Mouse (Mus musculus) intestine, embryonic 15.5 days (tissue): ENCODE measurements at regions not wholly inside any gene's neighbourhood (a gene's known extent, or its start where the extent isn't known, plus 50 kb on each side); places are given as distances from the start of the nearest gene placed in this dataset.

ENCODE experiments used
- ATAC-seq: fragments of 200-750 bp; cut with Nextera tagmentation; 2 replicates; pipeline ENCODE4 v1.8.0; 2017; ENCODE audit warnings: moderate TSS enrichment, moderate library complexity
- H3K27ac ChIP-seq: fragments of 300-500 bp; sonication (generic); 2 replicates; pipeline ENCODE4 v1.5.1; 2015; ENCODE audit warnings: mild to moderate bottlenecking, inconsistent platforms
- H3K27me3 ChIP-seq: fragments of 300-500 bp; sonication (generic); replicated peaks from 2 replicates; pipeline ENCODE4 v1.6.1; 2015; ENCODE audit warnings: inconsistent platforms
- H3K36me3 ChIP-seq: fragments of 300-500 bp; sonication (generic); 2 replicates; pipeline ENCODE4 v1.6.1; 2015; ENCODE audit warnings: inconsistent platforms
- H3K4me1 ChIP-seq: fragments of 300-500 bp; sonication (generic); replicated peaks from 2 replicates; pipeline ENCODE4 v1.6.1; 2015; ENCODE audit warnings: inconsistent platforms
- H3K4me2 ChIP-seq: fragments of 300-500 bp; sonication (generic); replicated peaks from 2 replicates; pipeline ENCODE4 v1.6.1; 2015; ENCODE audit warnings: mild to moderate bottlenecking, inconsistent platforms
- H3K4me3 ChIP-seq: fragments of 300-500 bp; sonication (generic); replicated peaks from 2 replicates; pipeline ENCODE4 v1.5.1; 2015; ENCODE audit warnings: inconsistent platforms
- H3K9ac ChIP-seq: fragments of 300-500 bp; sonication (generic); 2 replicates; pipeline ENCODE4 v1.6.1; 2015; ENCODE audit warnings: inconsistent platforms
- H3K9me3 ChIP-seq: fragments of 300-500 bp; sonication (generic); 2 replicates; pipeline ENCODE4 v1.6.1; 2016; ENCODE audit warnings: inconsistent platforms
- WGBS: fragments of 180-500 bp; shearing (Covaris S2); methylation state at CpG from one replicate; pipeline ENCODE4 v1.1.7; 2015; 5-methylcytosine and 5-hydroxymethylcytosine counted together

DNA sequence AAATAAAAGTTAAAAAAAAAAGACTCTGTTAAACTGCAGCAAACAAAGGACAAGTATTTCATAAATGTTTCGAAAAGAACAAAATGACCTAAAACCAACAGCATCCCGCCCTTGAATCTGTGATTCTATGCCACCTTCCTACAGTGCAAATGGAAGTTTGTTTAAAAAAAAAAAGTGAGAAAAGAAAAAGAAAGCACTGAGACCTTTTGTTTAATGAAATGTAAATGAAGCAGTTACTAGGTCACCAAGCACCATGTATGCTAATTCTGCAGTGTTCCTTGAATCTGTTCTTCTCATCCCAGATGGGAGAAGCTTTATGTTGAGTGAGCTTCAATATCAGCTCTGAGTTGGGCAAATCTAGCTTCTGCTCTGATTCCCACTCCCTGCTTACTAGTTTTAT, 64.8 kb downstream of the Dnajb9 start:
- Histone ChIP-seq H3K9ac (no peak overlapping the region), H3K27ac (no peak overlapping the region), H3K9me3 (no peaks in the 10 kb centered on the region), H3K27me3 (no peaks in the 10 kb centered on the region), H3K4me1 (no peaks in the 10 kb centered on the region), H3K4me3 (no peak overlapping the region), H3K36me3 (no peaks in the 10 kb centered on the region), H3K4me2 (no peak overlapping the region)
- WGBS: 91% methylated on average over 2 of the region's 2 CpGs
- no peak for ATAC-seq

DNA sequence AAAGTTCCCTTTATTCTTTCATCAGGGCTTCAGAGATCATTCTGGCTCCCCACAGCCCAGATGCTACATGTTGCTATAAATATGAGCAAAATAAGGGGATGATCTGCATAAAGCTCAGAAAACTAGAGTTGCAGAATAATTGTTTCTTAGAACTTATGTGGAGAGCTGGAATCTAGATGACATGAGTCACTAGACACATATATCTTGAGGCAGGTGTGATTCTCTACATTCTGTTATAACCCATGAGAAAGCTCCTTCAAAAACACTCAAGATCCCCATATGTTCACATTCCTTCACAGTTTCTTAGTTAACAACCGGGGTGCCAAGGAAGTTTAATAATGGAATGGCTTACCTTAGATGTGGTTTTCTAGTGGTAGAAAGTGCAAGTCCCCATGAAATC, 71.1 kb downstream of the Dnajb9 start:
- H3K4me1 ChIP-seq: no peaks in the 10 kb centered on the region
- H3K36me3 ChIP-seq: no peaks in the 10 kb centered on the region
- 87% methylated on average over 1 of the region's 1 CpGs for WGBS
- ATAC-seq: no peak
- H3K27me3 ChIP-seq: no peaks in the 10 kb centered on the region
- no peaks in the 10 kb centered on the region for H3K9me3 ChIP-seq
- H3K4me2 ChIP-seq: no peak overlapping the region
- H3K27ac ChIP-seq: no peak overlapping the region
- no peak overlapping the region for H3K4me3 ChIP-seq
- H3K9ac ChIP-seq: no peak overlapping the region

DNA sequence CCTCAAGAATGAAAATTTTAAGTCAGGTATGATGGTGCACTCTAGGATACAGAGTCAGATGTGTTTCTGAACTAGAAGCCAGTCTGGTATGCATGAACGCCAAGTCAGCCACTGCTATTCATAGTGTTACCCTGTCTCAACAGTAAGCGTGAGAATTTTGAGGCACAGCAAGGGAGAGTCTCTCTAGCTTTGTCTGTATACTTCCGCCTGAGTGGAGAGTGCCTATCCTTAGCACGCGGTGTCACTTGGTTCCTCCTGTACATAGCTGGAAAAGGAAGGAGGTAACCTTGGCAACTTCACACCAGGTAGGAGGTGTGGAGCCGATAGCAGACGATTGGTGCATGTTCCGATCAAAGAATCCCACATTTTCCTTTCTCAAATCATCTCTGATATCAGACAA, 81.3 kb downstream of the Dnajb9 start:
- no peak for ATAC-seq
- H3K36me3 ChIP-seq: no peaks in the 10 kb centered on the region
- H3K4me1 ChIP-seq: no peaks in the 10 kb centered on the region
- H3K9me3 ChIP-seq: no peaks in the 10 kb centered on the region
- no peaks in the 10 kb centered on the region for H3K27me3 ChIP-seq
- H3K4me3 ChIP-seq: no peak overlapping the region
- no peak overlapping the region for H3K27ac ChIP-seq
- H3K4me2 ChIP-seq: no peak overlapping the region
- no peak overlapping the region for H3K9ac ChIP-seq
- WGBS: 93% methylated on average over 8 of the region's 8 CpGs

DNA sequence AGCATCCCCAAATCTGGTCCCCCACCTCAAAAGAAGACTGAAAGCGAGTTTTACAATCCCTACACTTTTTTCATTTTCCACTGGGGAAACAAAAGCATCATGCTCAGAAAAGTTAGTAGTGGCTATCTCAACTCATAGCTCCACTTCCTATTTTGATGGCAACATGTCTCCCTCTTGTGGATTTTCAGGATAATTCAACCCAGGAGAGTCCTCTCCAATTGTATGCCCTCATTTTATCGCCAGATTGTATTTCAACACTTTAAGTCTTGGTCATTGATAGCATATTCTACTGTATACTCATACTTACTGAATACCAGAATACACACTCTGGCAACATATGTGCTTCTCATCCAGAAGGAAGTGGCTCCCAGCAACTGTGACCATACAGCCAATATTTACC, 105.0 kb downstream of the Dnajb9 start:
- WGBS: 45% methylated on average over 2 of the region's 2 CpGs
- no peak overlapping the region for H3K4me3 ChIP-seq
- H3K36me3 ChIP-seq: no peaks in the 10 kb centered on the region
- no peaks in the 10 kb centered on the region for H3K27me3 ChIP-seq
- no peak overlapping the region for H3K27ac ChIP-seq
- H3K4me2 ChIP-seq: no peak overlapping the region
- no peaks in the 10 kb centered on the region for H3K4me1 ChIP-seq
- no peak overlapping the region for H3K9ac ChIP-seq
- no peak for ATAC-seq
- no peaks in the 10 kb centered on the region for H3K9me3 ChIP-seq

DNA sequence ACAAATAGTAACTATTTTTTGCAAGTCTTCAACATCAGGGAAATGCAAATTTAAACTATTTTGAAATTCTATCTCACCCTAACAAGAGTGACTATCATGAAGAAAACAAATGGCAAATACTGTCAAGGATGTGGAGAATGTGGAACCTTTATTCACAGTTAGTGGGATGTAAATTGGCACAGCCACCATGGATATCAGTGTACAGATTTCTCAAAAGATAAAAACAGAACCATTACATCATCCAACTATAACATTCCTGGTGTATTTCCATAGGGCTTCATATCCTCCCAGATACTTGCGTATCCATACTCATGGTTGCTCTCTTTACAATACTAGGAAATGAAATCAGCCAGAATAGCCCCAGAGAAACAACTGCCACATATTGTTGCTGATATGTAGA, 110.9 kb downstream of the Dnajb9 start:
- 93% methylated on average over 1 of the region's 1 CpGs for WGBS
- no peaks in the 10 kb centered on the region for H3K27me3 ChIP-seq
- H3K36me3 ChIP-seq: no peaks in the 10 kb centered on the region
- no peak overlapping the region for H3K27ac ChIP-seq
- no peaks in the 10 kb centered on the region for H3K9me3 ChIP-seq
- no peak overlapping the region for H3K4me3 ChIP-seq
- H3K4me1 ChIP-seq: no peaks in the 10 kb centered on the region
- ATAC-seq: no peak
- H3K4me2 ChIP-seq: no peak overlapping the region
- H3K9ac ChIP-seq: no peak overlapping the region

DNA sequence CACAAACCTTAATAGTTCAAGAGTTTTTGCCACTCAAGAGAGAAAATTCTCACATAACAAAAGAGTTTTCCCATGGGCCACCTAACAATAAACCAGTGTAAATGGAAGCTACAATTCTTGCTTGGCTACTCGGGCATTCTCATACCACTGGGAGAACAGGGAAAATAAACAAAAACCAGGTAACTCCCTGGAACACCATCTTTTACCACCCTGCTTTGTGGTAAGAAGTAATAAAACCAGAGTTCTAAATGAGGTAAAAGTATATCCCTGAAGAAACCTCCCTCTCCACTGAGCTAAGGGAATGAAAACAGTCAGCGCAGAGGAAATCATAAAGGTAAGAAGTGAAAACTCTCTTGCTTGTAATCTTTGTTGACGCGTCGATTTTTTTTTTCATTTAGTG, 138.4 kb downstream of the Dnajb9 start:
- Histone ChIP-seq H3K9me3 (no peaks in the 10 kb centered on the region), H3K27me3 (no peaks in the 10 kb centered on the region), H3K4me3 (no peak overlapping the region), H3K4me2 (no peak overlapping the region), H3K36me3 (no peaks in the 10 kb centered on the region), H3K27ac (no peak overlapping the region), H3K4me1 (no peaks in the 10 kb centered on the region), H3K9ac (no peak overlapping the region)
- no peak for ATAC-seq
- WGBS: 82% methylated on average over 5 of the region's 5 CpGs

DNA sequence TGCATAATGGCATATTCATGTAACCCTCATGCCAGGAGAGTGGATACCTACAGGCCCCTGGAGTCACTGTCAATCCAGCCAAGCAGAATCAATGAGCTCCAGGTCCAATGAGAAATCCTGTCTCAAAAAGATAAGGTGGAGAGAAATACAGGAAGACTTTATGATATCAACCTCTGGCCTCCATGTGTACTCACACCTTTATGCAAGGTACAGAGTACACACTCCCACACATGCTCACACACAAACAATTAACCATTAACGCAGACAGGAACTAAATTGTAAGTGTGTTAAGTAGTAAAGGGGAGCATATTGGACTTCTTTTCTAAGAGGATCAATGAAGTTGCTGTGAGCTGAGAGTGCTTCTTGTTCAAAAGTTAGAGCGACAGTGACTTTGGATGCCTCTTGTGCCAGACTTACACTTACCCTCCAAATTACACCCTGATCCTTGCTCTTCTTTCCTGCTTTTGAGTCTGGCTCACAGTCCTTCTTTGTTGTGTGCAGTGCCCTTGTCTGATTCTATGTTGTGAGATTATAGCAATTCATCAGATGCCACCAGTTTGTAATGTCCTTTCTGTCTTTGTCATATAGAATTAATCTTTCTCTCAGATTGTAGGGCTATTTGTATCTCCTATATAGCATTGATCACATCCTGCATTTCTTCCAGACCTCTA, 153.5 kb downstream of the Dnajb9 start:
- Histone ChIP-seq H3K9me3 (no peaks in the 10 kb centered on the region), H3K27me3 (no peaks in the 10 kb centered on the region), H3K4me1 (no peaks in the 10 kb centered on the region), H3K9ac (no peak overlapping the region), H3K4me3 (no peak overlapping the region), H3K27ac (no peak overlapping the region), H3K4me2 (no peak overlapping the region), H3K36me3 (no peaks in the 10 kb centered on the region)
- 68% methylated on average over 2 of the region's 2 CpGs for WGBS
- ATAC-seq: peak; percentile 95

DNA sequence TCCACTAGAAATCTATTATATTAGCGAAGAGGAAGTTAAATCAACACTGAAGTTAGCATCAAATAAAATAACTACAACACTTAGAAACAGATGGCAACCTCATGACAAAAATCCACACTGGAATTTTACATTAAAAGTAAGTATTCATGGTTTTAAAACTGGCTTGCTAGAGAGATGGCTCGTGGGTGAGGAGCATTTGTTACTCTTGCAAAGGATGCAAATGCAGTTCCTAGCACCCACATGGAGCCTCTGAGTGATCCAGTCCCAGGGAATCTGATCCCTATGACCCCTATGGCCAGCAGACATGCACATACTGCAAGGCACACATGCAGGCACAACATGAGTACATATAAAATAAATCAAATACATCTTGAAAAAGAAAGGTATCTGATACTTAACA, 164.3 kb downstream of the Dnajb9 start:
- Histone ChIP-seq H3K9ac (no peak overlapping the region), H3K27ac (no peak overlapping the region), H3K4me3 (no peak overlapping the region), H3K27me3 (no peaks in the 10 kb centered on the region), H3K4me2 (no peak overlapping the region), H3K36me3 (no peaks in the 10 kb centered on the region), H3K9me3 (no peaks in the 10 kb centered on the region), H3K4me1 (no peaks in the 10 kb centered on the region)
- ATAC-seq: no peak
- 65% methylated on average over 2 of the region's 2 CpGs for WGBS

DNA sequence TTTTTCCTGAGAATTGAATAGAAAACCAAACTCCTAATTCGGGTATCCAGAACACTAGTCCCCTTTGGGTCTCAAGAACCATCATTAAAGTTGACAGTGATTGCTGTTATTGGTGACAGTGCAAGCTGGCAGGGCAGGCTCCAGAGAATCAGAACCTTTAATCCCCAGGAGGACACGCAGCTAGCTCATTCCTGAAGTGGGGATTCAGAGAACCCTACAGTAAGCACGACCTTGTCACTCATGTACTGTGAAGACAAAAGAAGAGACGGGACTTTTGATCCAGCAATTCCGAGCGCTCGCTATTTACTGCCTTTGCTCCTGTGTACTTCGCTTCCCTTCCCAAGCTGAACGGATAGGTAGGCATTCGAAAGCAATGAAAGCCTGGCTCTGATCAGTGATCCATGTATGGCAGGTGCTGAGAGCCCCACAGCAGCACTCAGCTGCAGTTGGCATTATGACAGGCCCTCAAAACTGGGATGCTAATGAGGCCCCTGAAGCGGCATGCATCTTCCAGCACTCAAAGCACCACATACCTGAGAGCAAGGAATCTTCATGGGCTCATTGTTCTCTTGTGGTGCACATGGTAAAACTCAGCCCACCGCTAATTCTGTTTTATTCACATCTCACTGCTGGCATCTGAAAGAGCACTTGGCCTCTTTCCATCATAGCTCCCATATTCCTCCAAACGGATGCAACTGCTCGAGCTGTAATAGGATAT, 165.6 kb downstream of the Dnajb9 start:
- no peaks in the 10 kb centered on the region for H3K9me3 ChIP-seq
- H3K27me3 ChIP-seq: no peaks in the 10 kb centered on the region
- ATAC-seq: no peak
- no peak overlapping the region for H3K4me3 ChIP-seq
- H3K4me1 ChIP-seq: no peaks in the 10 kb centered on the region
- no peak overlapping the region for H3K27ac ChIP-seq
- H3K36me3 ChIP-seq: no peaks in the 10 kb centered on the region
- no peak overlapping the region for H3K9ac ChIP-seq
- WGBS: 79% methylated on average over 14 of the region's 14 CpGs
- no peak overlapping the region for H3K4me2 ChIP-seq

DNA sequence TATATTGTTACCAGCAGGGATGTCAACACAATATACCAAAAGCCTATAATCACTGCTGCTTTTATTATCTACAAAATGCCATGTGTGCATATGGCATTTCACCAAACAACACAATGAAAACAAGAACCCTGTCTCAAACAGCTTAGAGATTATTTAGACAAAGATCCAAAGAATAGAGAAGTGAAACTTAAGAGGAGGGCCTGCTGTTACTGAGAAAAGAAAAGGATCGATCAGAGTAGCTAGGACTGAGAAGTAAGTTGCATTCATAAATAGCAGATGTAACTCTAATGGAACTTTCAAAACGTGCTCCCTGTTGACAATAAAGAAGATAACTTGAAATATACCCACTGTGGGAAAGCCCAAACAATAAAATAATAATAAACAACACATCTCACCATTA, 203.3 kb downstream of the Dnajb9 start:
- no peaks in the 10 kb centered on the region for H3K4me1 ChIP-seq
- no peaks in the 10 kb centered on the region for H3K27me3 ChIP-seq
- no peaks in the 10 kb centered on the region for H3K9me3 ChIP-seq
- H3K27ac ChIP-seq: no peak overlapping the region
- H3K4me2 ChIP-seq: no peak overlapping the region
- no peak for ATAC-seq
- H3K4me3 ChIP-seq: no peak overlapping the region
- no peaks in the 10 kb centered on the region for H3K36me3 ChIP-seq
- 73% methylated on average over 2 of the region's 2 CpGs for WGBS
- no peak overlapping the region for H3K9ac ChIP-seq

DNA sequence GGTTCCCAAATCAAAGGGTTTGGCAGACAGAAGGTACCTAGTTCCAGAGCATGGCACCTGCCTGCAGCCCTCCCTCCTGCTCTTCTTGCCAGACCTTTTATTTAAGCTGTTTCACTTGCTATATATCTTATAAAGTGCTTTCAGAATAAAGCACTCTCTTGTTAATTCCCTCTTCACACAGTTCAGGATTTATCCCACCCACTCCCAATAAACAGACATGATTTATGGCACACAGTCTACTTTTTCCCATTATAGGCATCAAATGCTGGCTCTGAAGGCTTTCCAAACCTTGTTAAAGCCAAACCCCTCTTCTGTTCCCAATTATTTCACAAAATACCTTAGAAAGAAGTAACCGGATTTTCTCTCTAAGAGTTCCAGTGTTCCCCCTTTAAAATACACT, 226.6 kb downstream of the Dnajb9 start:
- Histone ChIP-seq H3K27ac (no peak overlapping the region), H3K27me3 (no peaks in the 10 kb centered on the region), H3K4me1 (no peaks in the 10 kb centered on the region), H3K4me3 (no peak overlapping the region), H3K36me3 (no peaks in the 10 kb centered on the region), H3K4me2 (no peak overlapping the region), H3K9ac (no peak overlapping the region), H3K9me3 (no peaks in the 10 kb centered on the region)
- ATAC-seq: no peak
- 79% methylated on average over 1 of the region's 1 CpGs for WGBS

DNA sequence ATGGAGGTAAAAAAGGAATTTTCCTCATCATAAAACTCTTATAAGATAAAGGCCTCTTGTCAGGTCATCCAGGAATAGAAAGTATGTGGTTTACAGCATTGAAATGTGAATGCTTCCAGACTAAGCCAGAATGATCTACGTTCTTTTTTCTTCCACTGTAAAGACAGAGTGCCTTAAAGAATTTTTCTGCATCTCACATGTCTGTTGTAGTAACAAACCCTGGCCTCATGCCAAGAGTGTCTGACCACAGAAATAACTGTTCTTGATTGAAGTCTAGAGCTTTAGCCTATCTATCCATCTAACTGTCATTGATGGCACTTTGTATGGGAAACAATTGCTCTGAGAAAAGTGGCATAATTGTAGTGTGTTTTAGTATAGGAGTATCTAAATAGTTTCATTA, 246.2 kb downstream of the Dnajb9 start:
- no peaks in the 10 kb centered on the region for H3K9me3 ChIP-seq
- H3K27me3 ChIP-seq: no peaks in the 10 kb centered on the region
- H3K9ac ChIP-seq: no peak overlapping the region
- no peaks in the 10 kb centered on the region for H3K4me1 ChIP-seq
- no peak for ATAC-seq
- no peak overlapping the region for H3K4me2 ChIP-seq
- no peak overlapping the region for H3K27ac ChIP-seq
- no peaks in the 10 kb centered on the region for H3K36me3 ChIP-seq
- no peak overlapping the region for H3K4me3 ChIP-seq
- WGBS: 36% methylated on average over 1 of the region's 1 CpGs

DNA sequence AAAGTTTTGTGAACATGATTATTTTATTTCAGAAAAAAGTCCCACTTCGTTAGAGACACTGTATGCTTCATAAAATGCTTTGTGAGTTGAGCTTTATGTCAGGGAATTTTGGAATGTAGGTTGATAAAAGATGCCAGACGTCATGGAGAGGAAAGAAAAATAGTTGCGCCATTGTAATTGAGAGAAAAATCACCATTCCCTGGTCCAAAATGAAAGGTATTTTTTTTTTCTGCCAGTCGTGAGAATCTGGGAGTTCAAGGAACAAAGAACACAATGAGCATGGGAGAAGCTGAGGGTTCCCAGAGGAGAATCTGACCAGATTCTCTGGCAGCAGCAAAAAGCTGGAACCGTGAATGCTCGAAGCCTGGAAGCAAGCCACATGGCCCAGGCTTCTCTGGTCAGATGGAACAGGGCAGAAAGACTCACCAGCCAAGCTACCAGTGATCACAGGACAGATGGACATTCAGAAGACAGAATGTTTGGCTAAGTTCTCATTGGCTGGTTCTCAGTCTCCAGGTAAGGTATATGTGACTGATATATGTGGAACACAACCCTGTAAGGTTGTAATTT, 247.5 kb downstream of the Dnajb9 start:
- Histone ChIP-seq H3K4me1 (no peaks in the 10 kb centered on the region), H3K4me3 (no peak overlapping the region), H3K4me2 (no peak overlapping the region), H3K27ac (no peak overlapping the region), H3K9ac (no peak overlapping the region), H3K9me3 (no peaks in the 10 kb centered on the region), H3K27me3 (no peaks in the 10 kb centered on the region), H3K36me3 (no peaks in the 10 kb centered on the region)
- WGBS: 77% methylated on average over 6 of the region's 6 CpGs
- ATAC-seq: no peak
